Mouse (Mus musculus) thymus, adult 2 months (tissue): ENCODE data around the gene Tas1r3.
A peak's percentile ranks its signal among the peaks of the same experiment; 100 is the strongest.

Experiments
- CTCF ChIP-seq: fragments of 200-500 bp; IDR thresholded peaks from 2 replicates; pipeline ENCODE4 v1.5.1; 2012; ENCODE audit warnings: mild to moderate bottlenecking, control low read depth, low read length, moderate library complexity, borderline replicate concordance; ENCODE audit not compliant: control insufficient read depth, poor library complexity, insufficient read depth; ENCODE audit errors: extremely low read depth
- POLR2A ChIP-seq: fragments of 200-500 bp; IDR thresholded peaks from 2 replicates; pipeline ENCODE4 v1.6.1; 2012; ENCODE audit warnings: mild to moderate bottlenecking, low read length, control low read depth, moderate library complexity; ENCODE audit not compliant: control insufficient read depth, poor library complexity, insufficient read depth; ENCODE audit errors: extremely low read depth

DNA sequence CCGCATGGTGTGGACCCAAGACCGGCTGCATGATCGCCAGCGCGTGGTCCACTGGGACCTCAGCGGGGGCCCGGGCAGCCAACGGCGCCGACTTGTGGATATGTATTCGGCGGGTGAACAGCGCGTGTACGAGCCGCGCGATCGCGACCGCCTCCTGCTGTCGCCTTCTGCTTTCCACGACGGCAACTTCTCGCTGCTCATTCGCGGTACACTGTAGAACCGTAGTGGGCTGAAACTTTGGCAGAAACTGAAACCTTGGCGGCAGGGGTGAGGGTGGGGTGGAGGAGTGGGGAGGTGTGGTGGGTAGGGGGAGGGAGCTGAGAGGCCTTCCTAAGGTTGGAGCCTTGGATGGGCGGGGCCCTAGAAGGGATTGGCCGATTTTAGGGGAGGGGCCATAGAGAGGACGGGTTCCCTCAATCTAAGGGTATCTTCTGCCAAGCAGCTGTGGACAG, 22.1 kb downstream of the Tas1r3 start:
- TF ChIP-seq CTCF (peak; percentile 50; the same call in 1 of the 2 replicates), POLR2A (no peak)
